8 mouse cellular contexts compared by ENCODE assay signal in the genomic region with DNA sequence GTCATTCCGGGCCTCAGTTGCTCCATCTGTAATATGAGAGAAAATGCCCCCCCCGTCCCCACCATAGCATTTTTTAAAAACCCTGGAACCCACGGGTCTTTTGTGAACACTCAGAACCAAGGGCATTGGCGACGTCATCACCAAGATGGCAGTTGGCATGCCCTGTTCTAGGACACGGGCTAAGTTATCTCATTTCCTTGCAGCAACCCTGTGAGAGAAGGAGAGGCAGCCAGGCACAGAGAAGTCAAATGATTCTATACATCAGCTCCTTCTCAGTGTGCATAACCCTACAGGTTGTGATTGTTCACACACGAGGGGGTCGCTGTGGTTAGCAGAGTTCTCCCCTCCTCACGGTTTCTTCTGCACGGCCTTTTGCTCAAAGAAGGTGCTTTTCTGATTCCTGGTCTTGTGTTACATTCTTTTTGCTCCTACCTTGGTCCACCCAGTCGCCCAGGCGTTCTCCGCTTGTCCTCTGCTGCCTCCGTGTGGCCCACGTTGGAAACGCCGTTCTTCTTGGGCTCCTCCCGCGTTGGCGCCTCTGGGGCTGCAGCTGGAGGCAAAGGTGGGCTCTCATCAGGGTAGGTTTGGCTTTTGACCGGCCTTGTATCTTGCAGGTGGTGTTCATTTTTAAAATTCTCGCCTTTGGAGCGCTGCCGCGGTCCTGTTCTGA. TPM values are rescaled to one million over a fixed set of nuclear protein-coding genes. Genes with fewer than 3 reads are reported as not detected.
DNase-seq lines count a peak whose midpoint lies in the region; ATAC-seq lines count a peak whose summit lies in the region.

No protein-coding gene starts in this region.

- WGBS in hindbrain, embryonic 15.5 days = 17% methylated on average over 25 of the region's 25 CpGs

- peaks cover 8% of the 10 kb centered on the region for H3K4me1 ChIP-seq in hindbrain, embryonic 15.5 days (replicated peaks)

- peak; percentile 61 for DNase-seq in Muller cell, postnatal 12 days (ENCODE audit: inconsistent ontology term)
- peak; percentile 58 for DNase-seq in cerebellum, adult 8-10 months
- DNase-seq in frontal cortex, postnatal 10 days (ENCODE audit: low spot score in 2 of 2) = peak; percentile 54 to 81
- DNase-seq in layer of hippocampus, postnatal 25 days (ENCODE audit: extremely low spot score in 1 of 2, low spot score in 1 of 2) = peak; percentile 91 to 98
- peak; percentile 73 for DNase-seq in lung, postnatal 36 days
- peak; percentile 81 for DNase-seq in retina, postnatal 1 day
- peak; percentile 45 to 89 for DNase-seq in urinary bladder, adult 18-20 months (ENCODE audit: low spot score in 2 of 2)

- no peaks in the 10 kb centered on the region for H3K27me3 ChIP-seq in hindbrain, embryonic 15.5 days

- peak; percentile 59 for ATAC-seq in hindbrain, embryonic 15.5 days (ENCODE audit: low FRiP score, low read depth)

- H3K36me3 ChIP-seq in hindbrain, embryonic 15.5 days = no peaks in the 10 kb centered on the region

- H3K4me2 ChIP-seq in hindbrain, embryonic 15.5 days = peak overlapping the region; percentile 48

- no peak overlapping the region for H3K27ac ChIP-seq in hindbrain, embryonic 15.5 days (replicated peaks)

- H3K9ac ChIP-seq in hindbrain, embryonic 15.5 days = peak overlapping the region; percentile 24

- H3K9me3 ChIP-seq in hindbrain, embryonic 15.5 days = no peaks in the 10 kb centered on the region

- peak overlapping the region; percentile 16; the same call in 1 of the 2 replicates for H3K4me3 ChIP-seq in hindbrain, embryonic 15.5 days

RNA-seq across cellular contexts. Expression of gene Dmrta2, which starts 44.2 kb away (rescaled TPM):
- polyA plus RNA-seq in hindbrain, embryonic 15.5 days (2015; fragmentation: Nextera tagmentation; extraction: Ambion mirVana) = 0.06 and 0.13 TPM in 2 replicates
- 1 to 10 TPM; 5.4 to 5.6 TPM for total RNA-seq in layer of hippocampus, postnatal 25 days (2021)
